17 mouse cellular contexts compared by ENCODE assay signal in the genomic region with DNA sequence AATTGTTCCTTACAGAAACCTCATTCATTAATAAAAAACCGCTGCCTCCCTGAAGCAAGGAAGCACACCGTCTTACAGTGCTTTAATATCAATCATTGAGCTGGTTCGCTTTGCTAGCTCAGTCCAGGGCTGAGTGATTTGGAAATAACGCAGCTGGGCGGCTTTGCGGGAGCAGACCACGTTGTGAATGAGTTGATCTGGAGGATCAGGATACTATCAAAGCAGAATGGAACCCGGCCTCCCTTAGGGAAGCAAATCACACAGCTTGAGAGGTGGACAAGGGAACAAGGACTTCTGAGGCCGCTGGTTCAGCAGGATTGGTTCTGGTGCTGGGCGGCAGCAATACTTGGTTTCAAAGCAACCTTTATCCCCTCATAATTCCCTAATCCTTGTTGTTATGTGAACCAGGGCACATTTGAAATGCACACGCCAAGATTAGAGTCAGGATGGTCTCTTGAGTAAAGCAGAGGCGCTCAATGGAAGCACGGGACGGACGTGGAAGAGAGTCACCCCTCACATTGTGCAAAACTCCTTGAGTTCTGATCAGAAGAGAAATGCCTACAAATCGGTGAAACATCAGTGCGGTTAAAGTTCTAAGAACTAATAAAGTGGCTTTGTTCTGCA. TPM values are rescaled to one million over a fixed set of nuclear protein-coding genes. Genes with fewer than 3 reads are reported as not detected.
A peak's percentile ranks its signal among the peaks of the same experiment; 100 is the strongest.
DNase-seq lines count a peak whose midpoint lies in the region; ATAC-seq lines count a peak whose summit lies in the region.
"Had no signal": no experiment of that assay in that cellular context is flagged by ENCODE, and none has a peak within 500 bp of the region (broad histone marks: within the 10 kb centered on the region; RNA-seq: fewer than 3 reads in every experiment).

No protein-coding gene starts in this region.

- no peak for DNase-seq in kidney, adult 8-10 months
- peak; percentile 29 for DNase-seq in retina, postnatal 1 day
- DNase-seq in retina, embryonic 14.5 days (ENCODE audit: low spot score): no peak
- peak; percentile 27 for DNase-seq in lung, postnatal 36 days
- DNase-seq in ovary, postnatal 36 days (ENCODE audit: low spot score): no peak
- no peak for DNase-seq in layer of hippocampus, postnatal 10 days (ENCODE audit: low spot score in 2 of 2)
- DNase-seq: cerebellum, postnatal 36 days; gastrocnemius, postnatal 14 days; heart, adult 2 months; liver; right cerebral cortex, postnatal 14 days had no signal

- no peaks in the 10 kb centered on the region for H3K9me3 ChIP-seq in kidney, embryonic 14.5 days (ENCODE audit: control insufficient read depth, low read length)
- H3K9me3 ChIP-seq: forebrain, embryonic 12.5 days; hindbrain, embryonic 10.5 days; stomach, embryonic 15.5 days had no signal

- ATAC-seq in kidney, embryonic 14.5 days (ENCODE audit: low FRiP score, low TSS enrichment): peak; percentile 55; the same call in 1 of the 2 replicates
- ATAC-seq: intestine, postnatal 0 days; liver, postnatal 0 days had no signal

- no peak overlapping the region for H3K4me3 ChIP-seq in kidney, embryonic 14.5 days (ENCODE audit: low read length)
- H3K4me3 ChIP-seq: forebrain, embryonic 12.5 days; heart, adult 2 months; hindbrain, embryonic 10.5 days; stomach, embryonic 15.5 days had no signal

- H3K4me1 ChIP-seq in kidney, embryonic 14.5 days (ENCODE audit: control insufficient read depth, insufficient read depth, low read length): peaks cover 5% of the 10 kb centered on the region; the same call in 1 of the 2 replicates
- H3K4me1 ChIP-seq: hindbrain, embryonic 10.5 days had no signal

- no peaks in the 10 kb centered on the region for H3K27me3 ChIP-seq in kidney, embryonic 14.5 days (ENCODE audit: control insufficient read depth, insufficient read depth, low read length)
- H3K27me3 ChIP-seq: stomach, embryonic 15.5 days had no signal

- H3K4me2 ChIP-seq in kidney, embryonic 14.5 days (replicated peaks; ENCODE audit: low read depth, low read length): no peak overlapping the region
- H3K4me2 ChIP-seq: forebrain, embryonic 12.5 days; stomach, embryonic 15.5 days had no signal

- 42% methylated on average over 17 of the region's 17 CpGs for WGBS in kidney, embryonic 14.5 days

- H3K9ac ChIP-seq in kidney, embryonic 14.5 days (ENCODE audit: low read depth, low read length): no peak overlapping the region
- H3K9ac ChIP-seq: forebrain, embryonic 12.5 days; liver, postnatal 0 days; stomach, embryonic 15.5 days had no signal

- no peak overlapping the region for H3K27ac ChIP-seq in kidney, embryonic 14.5 days (ENCODE audit: low read depth, low read length)
- H3K27ac ChIP-seq: forebrain, embryonic 12.5 days; heart, adult 2 months; hindbrain, embryonic 10.5 days; stomach, embryonic 15.5 days had no signal

- H3K36me3 ChIP-seq in kidney, embryonic 14.5 days (ENCODE audit: control insufficient read depth, insufficient read depth, low read length): no peaks in the 10 kb centered on the region
- H3K36me3 ChIP-seq: forebrain, embryonic 12.5 days; hindbrain, embryonic 10.5 days; stomach, embryonic 15.5 days had no signal

RNA-seq across cellular contexts. Expression of gene Slk, which starts 14.3 kb away (rescaled TPM):
- polyA plus RNA-seq in kidney, embryonic 14.5 days (2014; fragmentation: Nextera tagmentation; extraction: Ambion mirVana): 16.5 and 20.6 TPM in 2 replicates
- 10 to 100 TPM; 40.0 to 44.3 TPM for total RNA-seq in layer of hippocampus, postnatal 10 days (2021)

RNA-seq across cellular contexts. Expression of gene Stn1, which starts 27.8 kb away (rescaled TPM):
- polyA plus RNA-seq in kidney, embryonic 14.5 days (2014; fragmentation: Nextera tagmentation; extraction: Ambion mirVana): 54.7 and 55.0 TPM in 2 replicates
- total RNA-seq in layer of hippocampus, postnatal 10 days (2021): 10 to 100 TPM; 20.1 to 23.9 TPM

Comparison
In these comparisons a context has a peak if more than half of its experiments do, and no peak if none do; other contexts are left out.
1. DNase-seq: peak in retina, postnatal 1 day (single experiment) and lung, postnatal 36 days (single experiment); none in kidney, adult 8-10 months (0 of 2), retina, embryonic 14.5 days (single experiment), ovary, postnatal 36 days (single experiment) and layer of hippocampus, postnatal 10 days (0 of 2).